Mouse (Mus musculus) MEL (cell line): ENCODE results near the gene Podxl2. TPM values are rescaled to one million over a fixed set of nuclear protein-coding genes. Genes with fewer than 3 reads are reported as not detected.

ENCODE experiments used
- DNase-seq: peaks from one replicate; pipeline ENCODE4 v3.0.0; 2011; ENCODE audit warnings: low read depth, low spot score
- H3K27ac ChIP-seq: 2 replicates; pipeline ENCODE4 v1.5.1; 2012; ENCODE audit warnings: low read depth, mild to moderate bottlenecking, control low read depth, low read length, moderate library complexity; ENCODE audit not compliant: control insufficient read depth
- H3K27me3 ChIP-seq, 2 experiments: fragments of 150-350 bp in 1 of 2; sonication (generic) in 1 of 2; 2 replicates each; pipeline ENCODE4 v1.6.1; 2012; ENCODE audit warnings: low read length in 2 of 2, mild to moderate bottlenecking in 2 of 2, improper control_type of control experiment in 1 of 2, moderate library complexity in 1 of 2; ENCODE audit not compliant: insufficient read depth in 2 of 2, control insufficient read depth in 1 of 2
- H3K36me3 ChIP-seq, 2 experiments: 2 replicates each; pipeline ENCODE4 v1.6.1; 2012 to 2014; ENCODE audit warnings: low read length in 2 of 2, improper control_type of control experiment in 1 of 2, inconsistent platforms in 1 of 2, mild to moderate bottlenecking in 1 of 2; ENCODE audit not compliant: insufficient read depth in 2 of 2, control insufficient read depth in 1 of 2
- H3K4me1 ChIP-seq, 2 experiments: fragments of 150-350 bp in 1 of 2; sonication (generic) in 1 of 2; 2 replicates each; pipeline ENCODE4 v1.6.1; 2012; ENCODE audit warnings: low read length in 2 of 2, improper control_type of control experiment in 1 of 2, mild to moderate bottlenecking in 1 of 2; ENCODE audit not compliant: insufficient read depth in 2 of 2, control insufficient read depth in 1 of 2
- H3K4me3 ChIP-seq, 2 experiments: fragments of 150-350 bp in 1 of 2; sonication (generic) in 1 of 2; 2 replicates each; pipeline ENCODE4 v1.5.1; 2012; ENCODE audit warnings: low read depth in 2 of 2, low read length in 2 of 2, mild to moderate bottlenecking in 2 of 2, moderate library complexity in 2 of 2, control low read depth in 1 of 2, improper control_type of control experiment in 1 of 2; ENCODE audit not compliant: control insufficient read depth in 1 of 2, insufficient read depth in 1 of 2
- H3K79me2 ChIP-seq: 2 replicates; pipeline ENCODE4 v1.6.1; 2012; ENCODE audit warnings: mild to moderate bottlenecking, low read length, moderate library complexity; ENCODE audit not compliant: control insufficient read depth, poor library complexity, insufficient read depth
- H3K9ac ChIP-seq: 2 replicates; pipeline ENCODE4 v1.6.1; 2012; ENCODE audit warnings: low read depth, mild to moderate bottlenecking, control low read depth, low read length, moderate library complexity; ENCODE audit not compliant: control insufficient read depth, poor library complexity, severe bottlenecking
- H3K9me3 ChIP-seq: fragments of 150-350 bp; sonication (generic); replicated peaks from 2 replicates; pipeline ENCODE4 v1.6.1; 2012; ENCODE audit warnings: mild to moderate bottlenecking, low read length, improper control_type of control experiment, moderate library complexity; ENCODE audit not compliant: insufficient read depth
- BHLHE40 ChIP-seq: IDR thresholded peaks from 2 replicates; pipeline ENCODE4 v1.6.1; 2012; ENCODE audit warnings: low read depth, mild to moderate bottlenecking, inconsistent platforms, low read length, improper control_type of control experiment, borderline replicate concordance
- CHD1 ChIP-seq: IDR thresholded peaks from 2 replicates; pipeline ENCODE4 v1.6.1; 2012; ENCODE audit warnings: low read depth, mild to moderate bottlenecking, inconsistent platforms, low read length, improper control_type of control experiment
- CHD2 ChIP-seq: IDR thresholded peaks from 2 replicates; pipeline ENCODE4 v1.6.1; 2011; ENCODE audit warnings: low read length, improper control_type of control experiment
- CTCF ChIP-seq, 3 experiments: IDR thresholded peaks in 2 of 3; conservative IDR thresholded peaks in 1 of 3; 2 replicates each; pipeline ENCODE4 v1.5.1; 2011 to 2012; ENCODE audit warnings: low read length in 3 of 3, low read depth in 2 of 3, mild to moderate bottlenecking in 2 of 3, improper control_type of control experiment in 1 of 3, inconsistent platforms in 1 of 3, mixed read lengths in 1 of 3, moderate library complexity in 1 of 3; ENCODE audit not compliant: control insufficient read depth in 1 of 3, insufficient read depth in 1 of 3, poor library complexity in 1 of 3, severe bottlenecking in 1 of 3
- ELF1 ChIP-seq: IDR thresholded peaks from 2 replicates; pipeline ENCODE4 v1.6.1; 2014; ENCODE audit warnings: low read depth, mild to moderate bottlenecking, inconsistent platforms, low read length, improper control_type of control experiment, moderate library complexity
- GABPA ChIP-seq: IDR thresholded peaks from 2 replicates; pipeline ENCODE4 v1.6.1; 2012; ENCODE audit warnings: low read depth, mild to moderate bottlenecking, inconsistent platforms, low read length, improper control_type of control experiment, moderate library complexity
- GATA1 ChIP-seq: IDR thresholded peaks from 2 replicates; pipeline ENCODE4 v1.6.1; 2011; ENCODE audit warnings: low read depth, low read length, improper control_type of control experiment
- HCFC1 ChIP-seq: IDR thresholded peaks from 2 replicates; pipeline ENCODE4 v1.6.1; 2012; ENCODE audit warnings: low read depth, mild to moderate bottlenecking, inconsistent platforms, low read length, improper control_type of control experiment, moderate library complexity
- KAT2A ChIP-seq: conservative IDR thresholded peaks from 2 replicates; pipeline ENCODE4 v1.6.1; 2012; ENCODE audit warnings: low read depth, low read length, improper control_type of control experiment, inconsistent platforms
- MAX ChIP-seq: IDR thresholded peaks from 2 replicates; pipeline ENCODE4 v1.6.1; 2011; ENCODE audit warnings: low read length, improper control_type of control experiment
- MEF2A ChIP-seq: IDR thresholded peaks from 2 replicates; pipeline ENCODE4 v1.6.1; 2014; ENCODE audit warnings: low read depth, mild to moderate bottlenecking, inconsistent platforms, low read length, improper control_type of control experiment; ENCODE audit not compliant: poor library complexity, insufficient replicate concordance, severe bottlenecking; ENCODE audit errors: extremely low read depth
- MXI1 ChIP-seq: IDR thresholded peaks from 2 replicates; pipeline ENCODE4 v1.6.1; 2011; ENCODE audit warnings: mild to moderate bottlenecking, low read depth, low read length, improper control_type of control experiment
- MYB ChIP-seq: IDR thresholded peaks from 2 replicates; pipeline ENCODE4 v1.6.1; 2011; ENCODE audit warnings: mild to moderate bottlenecking, low read depth, low read length, improper control_type of control experiment
- NELFE ChIP-seq: IDR thresholded peaks from 2 replicates; pipeline ENCODE4 v1.6.1; 2011; ENCODE audit warnings: low read depth, low read length, improper control_type of control experiment
- NRF1 ChIP-seq: IDR thresholded peaks from 2 replicates; pipeline ENCODE4 v1.6.1; 2014; ENCODE audit warnings: low read depth, mild to moderate bottlenecking, inconsistent platforms, low read length, improper control_type of control experiment, moderate library complexity; ENCODE audit not compliant: poor library complexity, insufficient read depth, severe bottlenecking
- POLR2A ChIP-seq, 2 experiments: IDR thresholded peaks; 2 replicates each; pipeline ENCODE4 v1.6.1; 2011 to 2012; ENCODE audit warnings: low read length in 2 of 2, mild to moderate bottlenecking in 2 of 2, control low read depth in 1 of 2, improper control_type of control experiment in 1 of 2, low read depth in 1 of 2, moderate library complexity in 1 of 2; ENCODE audit not compliant: control insufficient read depth in 1 of 2, insufficient read depth in 1 of 2, poor library complexity in 1 of 2
- POLR2AphosphoS2 ChIP-seq: IDR thresholded peaks from 2 replicates; pipeline ENCODE4 v1.6.1; 2011; ENCODE audit warnings: low read length, improper control_type of control experiment
- RAD21 ChIP-seq: IDR thresholded peaks from 2 replicates; pipeline ENCODE4 v1.6.1; 2011; ENCODE audit warnings: mild to moderate bottlenecking, low read depth, low read length, improper control_type of control experiment
- SMC3 ChIP-seq: IDR thresholded peaks from 2 replicates; pipeline ENCODE4 v1.6.1; 2011; ENCODE audit warnings: low read depth, low read length, improper control_type of control experiment
- TAL1 ChIP-seq: IDR thresholded peaks from 2 replicates; pipeline ENCODE4 v1.6.1; 2012; ENCODE audit warnings: mild to moderate bottlenecking, inconsistent platforms, low read length, moderate library complexity, mixed read lengths
- UBTF ChIP-seq: IDR thresholded peaks from 2 replicates; pipeline ENCODE4 v1.6.1; 2012; ENCODE audit warnings: low read depth, mild to moderate bottlenecking, inconsistent platforms, low read length, improper control_type of control experiment, moderate library complexity, borderline replicate concordance; ENCODE audit not compliant: insufficient read depth
- USF1 ChIP-seq: IDR thresholded peaks from 2 replicates; pipeline ENCODE4 v1.6.1; 2014; ENCODE audit warnings: low read depth, mild to moderate bottlenecking, inconsistent platforms, low read length, improper control_type of control experiment, moderate library complexity
- USF2 ChIP-seq, 2 experiments: IDR thresholded peaks; 2 replicates each; pipeline ENCODE4 v1.6.1; 2011 to 2012; ENCODE audit warnings: improper control_type of control experiment in 2 of 2, low read length in 2 of 2, borderline replicate concordance in 1 of 2, inconsistent platforms in 1 of 2, low read depth in 1 of 2, mild to moderate bottlenecking in 1 of 2; ENCODE audit not compliant: insufficient read depth in 1 of 2
- ZC3H11A ChIP-seq: IDR thresholded peaks from 2 replicates; pipeline ENCODE4 v1.6.1; 2012; ENCODE audit warnings: low read depth, mild to moderate bottlenecking, inconsistent platforms, low read length, improper control_type of control experiment
- ZMIZ1 ChIP-seq: IDR thresholded peaks from 2 replicates; pipeline ENCODE4 v1.6.1; 2012; ENCODE audit warnings: low read depth, mild to moderate bottlenecking, inconsistent platforms, low read length, improper control_type of control experiment, moderate library complexity
- polyA plus RNA-seq, 2 experiments: library from polyadenylated mRNA; stranded (reverse) in 1 of 2; unstranded in 1 of 2; fragments of >175 nt in 1 of 2; fragments of >200 nt in 1 of 2; gene quantifications; 2 replicates each; pipeline versions ENCODE4 v1.2.1 to v1.2.4; 2012; ENCODE audit warnings: low replicate concordance in 2 of 2, low read depth in 1 of 2; ENCODE audit not compliant: insufficient read length in 2 of 2, insufficient read depth in 1 of 2, missing spikeins in 1 of 2
- total RNA-seq: library from RNA; depleted of rRNA; stranded (reverse); fragments of 300-350 nt; gene quantifications from 2 replicates; pipeline ENCODE4 v1.2.3, GENCODE M21; 2012

Gene Podxl2
- total and polyA plus RNA-seq, 3 experiments: 0.10 TPM; not detected in 2

DNA sequence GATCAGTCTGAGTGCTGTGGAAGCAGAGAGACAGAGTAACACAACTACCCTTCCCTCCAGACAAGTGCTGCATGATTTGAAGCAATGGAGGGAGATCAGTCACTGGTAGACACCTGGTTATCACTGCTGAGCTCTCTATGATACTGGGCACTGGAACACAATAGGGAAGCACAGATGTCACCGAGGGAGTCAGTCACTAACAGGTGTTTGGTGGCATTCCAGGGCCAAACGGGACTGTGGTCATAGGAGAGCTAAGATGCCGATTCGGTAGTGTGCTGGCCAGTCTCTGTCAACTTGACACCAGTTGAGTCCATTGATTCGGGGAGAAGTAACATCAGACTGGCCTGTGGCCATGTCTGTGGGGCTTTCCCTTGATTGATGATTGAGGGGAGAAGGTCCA is 20.3 kb downstream of the Podxl2 start:
- H3K9me3 ChIP-seq: no peaks in the 10 kb centered on the region
- no peak for DNase-seq
- TF ChIP-seq GATA1 (no peak), USF2 (IDR thresholded peaks at IDR 0.05; ENCODE audit: borderline replicate concordance in 1 of 2, insufficient read depth in 1 of 2, low read depth in 1 of 2, low read length in 2 of 2) (no peak), NRF1 (no peak), ELF1 (no peak), UBTF (no peak), MYB (no peak), MXI1 (no peak), SMC3 (no peak), ZC3H11A (no peak)
- no peak overlapping the region for H3K4me3 ChIP-seq
- no peak overlapping the region for H3K9ac ChIP-seq
- H3K4me1 ChIP-seq: no peaks in the 10 kb centered on the region
- peaks cover 12 to 35% of the 10 kb centered on the region in 2 experiments for H3K27me3 ChIP-seq
- H3K36me3 ChIP-seq: no peaks in the 10 kb centered on the region
- H3K27ac ChIP-seq: no peak overlapping the region
- H3K79me2 ChIP-seq: no peaks in the 10 kb centered on the region

DNA sequence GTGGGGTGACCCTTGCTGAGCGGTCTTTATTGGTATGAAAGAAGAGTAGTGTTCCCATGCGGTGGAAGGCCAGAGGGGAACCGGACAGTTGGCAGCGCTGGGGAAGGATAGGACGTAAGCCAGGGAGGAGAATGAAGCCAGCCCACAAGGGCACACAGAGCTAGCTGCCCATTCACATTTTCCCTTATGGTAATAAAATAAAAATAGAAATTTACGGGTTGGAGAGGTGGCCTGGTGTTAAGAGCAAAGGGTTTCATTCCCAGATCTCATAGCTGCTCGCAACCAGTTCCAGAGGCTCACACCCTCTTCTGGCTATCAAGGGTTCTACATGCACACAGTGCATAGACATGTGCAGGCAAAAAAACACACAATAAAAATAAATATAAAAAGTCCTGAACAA is 24.8 kb downstream of the Podxl2 start:
- peaks cover 12 to 18% of the 10 kb centered on the region in 2 experiments for H3K27me3 ChIP-seq
- H3K4me1 ChIP-seq: no peaks in the 10 kb centered on the region
- H3K27ac ChIP-seq: no peak overlapping the region
- no peak overlapping the region for H3K9ac ChIP-seq
- H3K79me2 ChIP-seq: no peaks in the 10 kb centered on the region
- no peaks in the 10 kb centered on the region for H3K36me3 ChIP-seq
- TF ChIP-seq CTCF (IDR thresholded peaks at IDR 0.05 in 2 of 3, conservative IDR thresholded peaks at IDR 0.05 in 1 of 3; ENCODE audit: control insufficient read depth in 1 of 3, insufficient read depth in 1 of 3, low read depth in 2 of 3, low read length in 3 of 3, poor library complexity in 1 of 3, severe bottlenecking in 1 of 3): peak in 1 of 3 experiments; percentile 6; a peak in 1 of 6 replicates
- no peak for TF ChIP-seq TAL1
- no peaks in the 10 kb centered on the region for H3K9me3 ChIP-seq
- no peak for DNase-seq
- H3K4me3 ChIP-seq: no peak overlapping the region

DNA sequence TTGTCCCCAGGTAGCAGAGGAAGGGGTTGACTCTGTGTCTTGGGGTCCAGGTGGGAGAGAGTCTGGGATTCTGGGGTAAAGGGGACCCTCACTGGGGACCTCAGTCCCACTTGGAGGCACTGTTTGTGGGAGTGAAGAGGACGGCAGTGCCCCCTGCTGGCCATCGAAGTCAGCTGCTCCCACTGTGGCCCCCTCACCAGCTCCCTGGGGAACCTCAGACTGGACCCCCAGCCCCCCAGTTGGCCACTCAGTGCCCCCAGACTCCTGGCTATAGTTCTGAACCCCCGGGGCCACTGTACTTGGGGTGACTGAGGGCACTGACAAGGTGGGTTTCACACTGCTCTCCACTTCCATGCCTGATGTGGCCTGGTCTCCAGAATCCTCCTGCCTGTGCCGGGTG is 25.6 kb downstream of the Podxl2 start:
- no peaks in the 10 kb centered on the region for H3K4me1 ChIP-seq
- TF ChIP-seq USF2 (IDR thresholded peaks at IDR 0.05; ENCODE audit: borderline replicate concordance in 1 of 2, insufficient read depth in 1 of 2, low read depth in 1 of 2, low read length in 2 of 2) (no peak), CHD2 (no peak), GATA1 (no peak), MEF2A (no peak), USF1 (no peak), ZC3H11A (peak; percentile 24; the same call in 1 of the 2 replicates), CHD1 (no peak), KAT2A (no peak), POLR2AphosphoS2 (no peak), GABPA (no peak), NELFE (no peak), POLR2A (IDR thresholded peaks at IDR 0.05; ENCODE audit: control insufficient read depth in 1 of 2, insufficient read depth in 1 of 2, low read depth in 1 of 2, low read length in 2 of 2, poor library complexity in 1 of 2) (no peak), RAD21 (peak; percentile 45), HCFC1 (no peak), UBTF (no peak), BHLHE40 (no peak), ZMIZ1 (no peak), MXI1 (no peak), MAX (no peak)

More for the DNA sequence above, 25.6 kb downstream of the Podxl2 start:
- no peak overlapping the region for H3K9ac ChIP-seq
- H3K9me3 ChIP-seq: no peaks in the 10 kb centered on the region
- no peaks in the 10 kb centered on the region for H3K79me2 ChIP-seq
- no peak overlapping the region for H3K4me3 ChIP-seq
- peaks cover 11 to 12% of the 10 kb centered on the region in 2 experiments for H3K27me3 ChIP-seq
- H3K27ac ChIP-seq: no peak overlapping the region
- no peaks in the 10 kb centered on the region for H3K36me3 ChIP-seq
- peak; percentile 31 for DNase-seq
